Mouse (Mus musculus): Measurements from ENCODE around the gene Tk2. TPM values are rescaled to one million over a fixed set of nuclear protein-coding genes. Genes with fewer than 3 reads are reported as not detected.

The Tk2 gene
- 43.6 and 44.3 TPM in 2 replicates for polyA plus RNA-seq (2012; rRNA removed)

GRCm38 (mm10) chr8:104248276-104248675 is at the start of gene Tk2:
Tk2 (minus strand) TSS chr8:104248558.

GRCm38 (mm10) chr8:104293081-104293480 is 44.7 kb upstream of the Tk2 start, which contains the start of gene Cmtm2a:
Cmtm2a (minus strand) TSS chr8:104293181.

DNA sequence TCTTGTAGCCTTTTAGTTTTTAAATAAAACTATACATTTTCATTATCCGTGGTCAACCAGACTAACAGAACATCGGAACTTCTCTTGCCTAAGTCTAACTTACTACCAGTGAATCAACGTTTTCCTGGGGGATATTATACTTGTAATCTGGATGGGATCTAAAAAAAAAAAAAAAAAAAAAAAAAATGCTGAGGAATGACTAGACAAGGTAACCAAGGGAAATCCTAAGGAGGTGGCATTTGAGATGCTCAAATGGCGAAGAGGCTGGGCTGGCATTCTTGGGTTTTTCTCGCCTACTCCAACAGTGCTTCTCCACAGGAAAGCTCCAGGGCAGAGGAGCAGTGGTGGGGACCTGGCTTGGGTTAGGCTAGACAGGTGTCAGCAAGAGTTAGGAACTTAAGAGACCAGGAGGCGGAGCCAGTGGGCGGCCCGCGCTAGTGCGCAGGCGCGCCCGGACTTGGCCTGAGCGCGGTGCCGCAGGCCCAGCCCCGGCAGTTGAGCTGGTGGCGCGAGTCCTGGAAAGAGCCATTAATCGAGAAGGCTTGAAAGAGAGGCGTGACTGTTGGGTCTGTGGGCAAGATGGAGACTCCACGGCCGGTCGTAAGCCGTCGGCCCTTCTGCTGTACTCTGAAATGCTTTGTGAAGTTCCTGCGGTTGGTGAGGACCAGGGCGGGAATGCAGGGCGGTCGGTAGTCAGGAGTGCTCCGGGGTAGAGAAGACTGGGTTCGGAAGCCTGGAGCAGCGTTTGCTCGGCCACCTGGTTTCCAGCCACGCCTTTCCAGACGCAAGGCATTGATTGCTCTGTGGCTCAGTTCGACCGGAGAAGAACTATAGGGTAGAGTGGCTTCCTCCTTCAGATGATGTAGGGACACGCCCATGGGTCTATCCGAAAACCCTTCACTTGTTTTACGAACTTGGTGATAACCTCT is 2.3 kb upstream of the Tk2 start, which contains the start of gene Cklf:
TSS of gene Cklf (plus strand) at position 423 of the 929 bp plus-strand sequence.

Other genes starting within 250 kb of the Tk2 start
- 13.8 and 15.6 TPM in 2 replicates for gene Cdh5, start 146.9 kb downstream of the Tk2 start, polyA plus RNA-seq (2012; rRNA removed)
- gene Bean1, start 78.1 kb downstream of the Tk2 start, polyA plus RNA-seq (2012; rRNA removed), result 25.1 and 27.4 TPM in 2 replicates
- gene Cklf, start 2.3 kb upstream of the Tk2 start, polyA plus RNA-seq (2012; rRNA removed), result 44.5 and 47.3 TPM in 2 replicates
- gene Cmtm2a, start 44.6 kb upstream of the Tk2 start, polyA plus RNA-seq (2012; rRNA removed), result not detected in 2 replicates
- not detected in 2 replicates for gene Gm45711, start 61.5 kb upstream of the Tk2 start, polyA plus RNA-seq (2012; rRNA removed)
- 0.10 TPM in 1 of 2 replicates, not detected in the other for gene Cmtm1, start 61.6 kb upstream of the Tk2 start, polyA plus RNA-seq (2012; rRNA removed)
- not detected in 2 replicates for gene Gm11020, start 73.0 kb upstream of the Tk2 start, polyA plus RNA-seq (2012; rRNA removed)
- not detected in 2 replicates for gene Cmtm2b, start 73.7 kb upstream of the Tk2 start, polyA plus RNA-seq (2012; rRNA removed)
- 48.1 and 55.4 TPM in 2 replicates for gene Cmtm3, start 90.9 kb upstream of the Tk2 start, polyA plus RNA-seq (2012; rRNA removed)
- gene Cmtm4, start 147.2 kb upstream of the Tk2 start, polyA plus RNA-seq (2012; rRNA removed), result 24.1 and 24.6 TPM in 2 replicates
- gene Dync1li2, start 194.5 kb upstream of the Tk2 start, polyA plus RNA-seq (2012; rRNA removed), result 108 and 110 TPM in 2 replicates